Mouse (Mus musculus) liver, postnatal 0 days (tissue): ENCODE data around the gene Wnt9b.

Source experiments
- CTCF ChIP-seq: sonication (generic); IDR thresholded peaks from 2 replicates; pipeline ENCODE4 v1.5.1; 2016; ENCODE audit warnings: antibody characterized with exemption, low read depth
- EP300 ChIP-seq: IDR thresholded peaks from 2 replicates; pipeline ENCODE4 v1.6.1; 2016; ENCODE audit warnings: antibody characterized with exemption, low read depth, mild to moderate bottlenecking

DNA sequence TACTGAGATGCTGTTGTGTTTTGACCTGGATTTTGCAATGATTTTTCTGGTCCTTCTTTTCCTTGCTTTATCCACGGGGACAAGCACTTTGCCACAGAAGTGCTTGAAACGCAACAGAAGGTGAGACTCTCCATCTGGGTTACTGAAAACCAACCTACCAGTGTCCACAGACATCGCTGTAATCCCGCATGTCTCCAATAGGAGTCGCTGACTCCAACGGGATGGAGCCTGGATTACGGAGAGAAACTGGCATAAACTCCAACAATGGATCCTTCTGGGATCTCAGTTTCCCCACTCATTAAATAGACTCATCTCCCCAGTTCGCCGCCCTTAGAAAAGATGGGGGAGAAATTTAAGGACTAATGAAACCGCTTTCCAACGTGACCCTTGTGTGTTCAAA, 8.4 kb upstream of the Wnt9b start:
- TF ChIP-seq CTCF = peak; percentile 53
- no peak for TF ChIP-seq EP300
